Mouse (Mus musculus) monocyte, adult 5-6 weeks (primary cell): ENCODE measurements around the gene Bpgm. TPM values are rescaled to one million over a fixed set of nuclear protein-coding genes. Genes with fewer than 3 reads are reported as not detected.

Experiments used
- ATAC-seq: fragments of 153-309, 156-312 bp; replicated peaks from 2 replicates; pipeline ENCODE4 v1.8.0; 2017; ENCODE audit warnings: mild to moderate bottlenecking; ENCODE audit not compliant: low TSS enrichment, insufficient number of reproducible peaks, severe bottlenecking, poor library complexity, low FRiP score
- total RNA-seq: library from RNA; stranded (forward); fragments of 200-1000, 200-491, 200-594 nt; gene quantifications from 3 replicates; pipeline ENCODE4 v1.2.3, GENCODE M21; 2017

The Bpgm gene
- total RNA-seq, 1 experiment from 2014 or later: 201 TPM

- ATAC-seq: no peak
Measured at GRCm38 (mm10) chr6:34520491-34520890, 44.5 kb downstream of the Bpgm start.

- ATAC-seq: no peak
Measured at GRCm38 (mm10) chr6:34520912-34521311, 44.9 kb downstream of the Bpgm start.

- no peak for ATAC-seq
Measured at GRCm38 (mm10) chr6:34523476-34523875, 47.5 kb downstream of the Bpgm start.

GRCm38 (mm10) chr6:34525499-34525924, 49.5 kb downstream of the Bpgm start:
- no peak for ATAC-seq

GRCm38 (mm10) chr6:34525927-34526326, 49.9 kb downstream of the Bpgm start:
- no peak for ATAC-seq

GRCm38 (mm10) chr6:34526389-34526788, 50.4 kb downstream of the Bpgm start:
- ATAC-seq: no peak

- no peak for ATAC-seq
Measured at GRCm38 (mm10) chr6:34528131-34528530, 52.1 kb downstream of the Bpgm start.

GRCm38 (mm10) chr6:34529992-34530391, 54.0 kb downstream of the Bpgm start:
- no peak for ATAC-seq

- no peak for ATAC-seq
Measured at GRCm38 (mm10) chr6:34533055-34533454, 57.0 kb downstream of the Bpgm start.

- ATAC-seq: no peak
Measured at GRCm38 (mm10) chr6:34533896-34534295, 57.9 kb downstream of the Bpgm start.

- no peak for ATAC-seq
Measured at GRCm38 (mm10) chr6:34542866-34543265, 66.9 kb downstream of the Bpgm start.

- ATAC-seq: no peak
Measured at GRCm38 (mm10) chr6:34543303-34544206, 67.5 kb downstream of the Bpgm start.

GRCm38 (mm10) chr6:34544207-34544602, 68.2 kb downstream of the Bpgm start:
- no peak for ATAC-seq

- ATAC-seq: no peak
Measured at GRCm38 (mm10) chr6:34545286-34545685, 69.3 kb downstream of the Bpgm start.

- ATAC-seq: no peak
Measured at GRCm38 (mm10) chr6:34548406-34548990, 72.5 kb downstream of the Bpgm start.

- no peak for ATAC-seq
Measured at GRCm38 (mm10) chr6:34549017-34549416, 73.0 kb downstream of the Bpgm start.

GRCm38 (mm10) chr6:34552489-34553157, 76.6 kb downstream of the Bpgm start:
- ATAC-seq: no peak

- ATAC-seq: no peak
Measured at GRCm38 (mm10) chr6:34554291-34554997, 78.4 kb downstream of the Bpgm start.
